ENCODE assay signal across 25 mouse cellular contexts in the genomic region with DNA sequence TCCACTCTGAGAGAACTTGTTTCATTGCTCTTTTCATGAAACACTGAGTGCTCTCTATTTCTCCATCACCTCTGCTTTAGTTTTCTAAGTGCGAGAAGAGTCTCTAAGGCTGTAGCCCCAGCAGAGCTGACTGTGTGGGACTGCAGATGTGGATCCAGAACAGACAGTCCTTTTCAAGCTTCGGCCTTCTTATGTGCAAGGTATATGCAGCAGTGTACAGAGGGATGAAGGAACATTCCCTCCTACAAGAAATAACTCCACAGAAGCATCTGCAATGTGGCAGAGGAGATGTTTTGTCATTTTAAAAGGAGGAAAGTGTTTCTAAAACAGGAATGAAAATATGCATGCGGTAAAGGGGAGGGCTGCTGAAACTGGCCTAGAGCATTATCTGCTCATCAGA.
"Had no signal": no experiment of that assay in that cellular context is flagged by ENCODE, and none has a peak within 500 bp of the region (broad histone marks: within the 10 kb centered on the region; RNA-seq: fewer than 3 reads in every experiment).

No protein-coding gene starts in this region.

- DNase-seq: kidney, adult 2 months; kidney, postnatal 25 days; layer of hippocampus, adult 9-11 months; liver; lung, adult 18-20 months; lung, postnatal 10 days; lung, postnatal 36 days; retina, postnatal 1 day; thymus, adult 2 months; thymus, postnatal 14 days; thymus, postnatal 4 days had no signal

- H3K27ac ChIP-seq: kidney, postnatal 0 days; layer of hippocampus, adult 2 months; limb, embryonic 10.5 days; limb, embryonic 13.5 days; liver, embryonic 12.5 days; liver, embryonic 15.5 days; lung, embryonic 15.5 days; midbrain, embryonic 10.5 days; midbrain, embryonic 13.5 days; neural tube, embryonic 13.5 days; stomach, postnatal 0 days had no signal

- ATAC-seq: liver, embryonic 12.5 days; midbrain, embryonic 13.5 days; midbrain, embryonic 16.5 days had no signal

- H3K4me3 ChIP-seq: layer of hippocampus, adult 2 months; limb, embryonic 10.5 days; limb, embryonic 13.5 days; liver, embryonic 12.5 days; liver, embryonic 15.5 days; lung, embryonic 15.5 days; megakaryocyte, embryonic 14.5 days; midbrain, embryonic 10.5 days; midbrain, embryonic 13.5 days; myocyte; neural tube, embryonic 13.5 days had no signal
